Mouse (Mus musculus): Measurements from ENCODE around the gene Ube3b. TPM values are rescaled to one million over a fixed set of nuclear protein-coding genes. Genes with fewer than 3 reads are reported as not detected.

Ube3b gene
- polyA plus RNA-seq, 1 experiment from 2014 or later = 44.2 TPM

- H3K9ac ChIP-seq (ENCODE audit: low read length) = no peak overlapping the region
These were observed 21.6 kb upstream of the Ube3b start for GRCm38 (mm10) chr5:114358833-114359232.

GRCm38 (mm10) chr5:114359586-114359985, 20.8 kb upstream of the Ube3b start:
- Histone ChIP-seq H3K9me3 (replicated peaks; ENCODE audit: control insufficient read depth, low read length) (no peaks in the 10 kb centered on the region), H3K36me3 (ENCODE audit: control insufficient read depth, insufficient read depth) (peaks cover 27% of the 10 kb centered on the region), H3K9ac (ENCODE audit: low read length) (no peak overlapping the region), H3K4me1 (ENCODE audit: control insufficient read depth, insufficient read depth, low read length) (peaks cover 14% of the 10 kb centered on the region), H3K27me3 (ENCODE audit: control insufficient read depth, insufficient read depth, low read length) (no peaks in the 10 kb centered on the region), H3K4me3 (ENCODE audit: low read length) (no peak overlapping the region), H3K4me2 (ENCODE audit: low read depth, low read length) (no peak overlapping the region), H3K27ac (ENCODE audit: low read length) (no peak overlapping the region)
- ATAC-seq (replicated peaks; ENCODE audit: extremely low read depth, insufficient read depth, low FRiP score) = no peak
- 62% methylated on average over 8 of the region's 8 CpGs for WGBS

More at GRCm38 (mm10) chr5:114358833-114359232, 21.6 kb upstream of the Ube3b start:
- Histone ChIP-seq H3K27ac (ENCODE audit: low read length) (no peak overlapping the region), H3K4me2 (ENCODE audit: low read depth, low read length) (no peak overlapping the region), H3K27me3 (ENCODE audit: control insufficient read depth, insufficient read depth, low read length) (no peaks in the 10 kb centered on the region), H3K4me3 (ENCODE audit: low read length) (no peak overlapping the region), H3K36me3 (ENCODE audit: control insufficient read depth, insufficient read depth) (peaks cover 21% of the 10 kb centered on the region), H3K4me1 (ENCODE audit: control insufficient read depth, insufficient read depth, low read length) (peaks cover 14% of the 10 kb centered on the region), H3K9me3 (replicated peaks; ENCODE audit: control insufficient read depth, low read length) (no peaks in the 10 kb centered on the region)
- ATAC-seq (replicated peaks; ENCODE audit: extremely low read depth, insufficient read depth, low FRiP score) = no peak
- WGBS = 79% methylated on average over 10 of the region's 10 CpGs

- no peak for ATAC-seq (replicated peaks; ENCODE audit: extremely low read depth, insufficient read depth, low FRiP score)
- H3K36me3 ChIP-seq (ENCODE audit: control insufficient read depth, insufficient read depth) = peaks cover 39% of the 10 kb centered on the region
These were observed 19.4 kb upstream of the Ube3b start for GRCm38 (mm10) chr5:114360968-114361367.

GRCm38 (mm10) chr5:114365043-114365752, 15.2 kb upstream of the Ube3b start:
- Histone ChIP-seq H3K9me3 (replicated peaks; ENCODE audit: control insufficient read depth, low read length) (no peaks in the 10 kb centered on the region), H3K4me1 (ENCODE audit: control insufficient read depth, insufficient read depth, low read length) (peaks cover 17% of the 10 kb centered on the region), H3K27me3 (ENCODE audit: control insufficient read depth, insufficient read depth, low read length) (no peaks in the 10 kb centered on the region), H3K27ac (ENCODE audit: low read length) (peak overlapping the region; percentile 26; the same call in 1 of the 2 replicates), H3K9ac (ENCODE audit: low read length) (no peak overlapping the region), H3K36me3 (ENCODE audit: control insufficient read depth, insufficient read depth) (peaks cover 66% of the 10 kb centered on the region), H3K4me2 (ENCODE audit: low read depth, low read length) (no peak overlapping the region), H3K4me3 (ENCODE audit: low read length) (no peak overlapping the region)
- 0 out of 2 replicates have a peak, but pooled peaks have one; percentile 20 for ATAC-seq (replicated peaks; ENCODE audit: extremely low read depth, insufficient read depth, low FRiP score)
- WGBS = 75% methylated on average over 23 of the region's 23 CpGs

More at GRCm38 (mm10) chr5:114360968-114361367, 19.4 kb upstream of the Ube3b start:
- Histone ChIP-seq H3K9ac (ENCODE audit: low read length) (no peak overlapping the region), H3K4me3 (ENCODE audit: low read length) (no peak overlapping the region), H3K27me3 (ENCODE audit: control insufficient read depth, insufficient read depth, low read length) (no peaks in the 10 kb centered on the region), H3K27ac (ENCODE audit: low read length) (no peak overlapping the region), H3K9me3 (replicated peaks; ENCODE audit: control insufficient read depth, low read length) (no peaks in the 10 kb centered on the region), H3K4me1 (ENCODE audit: control insufficient read depth, insufficient read depth, low read length) (peaks cover 21% of the 10 kb centered on the region), H3K4me2 (ENCODE audit: low read depth, low read length) (no peak overlapping the region)
- 79% methylated on average over 15 of the region's 15 CpGs for WGBS

- Histone ChIP-seq H3K9me3 (replicated peaks; ENCODE audit: control insufficient read depth, low read length) (no peaks in the 10 kb centered on the region), H3K4me2 (ENCODE audit: low read depth, low read length) (no peak overlapping the region), H3K4me3 (ENCODE audit: low read length) (no peak overlapping the region), H3K27ac (ENCODE audit: low read length) (no peak overlapping the region), H3K4me1 (ENCODE audit: control insufficient read depth, insufficient read depth, low read length) (peaks cover 45% of the 10 kb centered on the region), H3K27me3 (ENCODE audit: control insufficient read depth, insufficient read depth, low read length) (no peaks in the 10 kb centered on the region), H3K9ac (ENCODE audit: low read length) (no peak overlapping the region), H3K36me3 (ENCODE audit: control insufficient read depth, insufficient read depth) (peaks cover 54% of the 10 kb centered on the region)
- WGBS = 90% methylated on average over 14 of the region's 14 CpGs
- ATAC-seq (replicated peaks; ENCODE audit: extremely low read depth, insufficient read depth, low FRiP score) = no peak
These were observed 12.3 kb upstream of the Ube3b start for GRCm38 (mm10) chr5:114368121-114368520.

- ATAC-seq (replicated peaks; ENCODE audit: extremely low read depth, insufficient read depth, low FRiP score) = no peak
- Histone ChIP-seq H3K27ac (ENCODE audit: low read length) (no peak overlapping the region; the same call in 1 of the 2 replicates), H3K36me3 (ENCODE audit: control insufficient read depth, insufficient read depth) (peaks cover 50% of the 10 kb centered on the region), H3K9me3 (replicated peaks; ENCODE audit: control insufficient read depth, low read length) (no peaks in the 10 kb centered on the region), H3K9ac (ENCODE audit: low read length) (no peak overlapping the region), H3K4me3 (ENCODE audit: low read length) (no peak overlapping the region), H3K4me1 (ENCODE audit: control insufficient read depth, insufficient read depth, low read length) (peaks cover 53% of the 10 kb centered on the region), H3K27me3 (ENCODE audit: control insufficient read depth, insufficient read depth, low read length) (no peaks in the 10 kb centered on the region), H3K4me2 (ENCODE audit: low read depth, low read length) (no peak overlapping the region)
- WGBS = 74% methylated on average over 16 of the region's 16 CpGs
These were observed 11.5 kb upstream of the Ube3b start for GRCm38 (mm10) chr5:114368803-114369496.

- Histone ChIP-seq H3K4me1 (ENCODE audit: control insufficient read depth, insufficient read depth, low read length) (peaks cover 52% of the 10 kb centered on the region), H3K27ac (ENCODE audit: low read length) (peak overlapping the region; percentile 80), H3K4me2 (ENCODE audit: low read depth, low read length) (0 out of 2 replicates have a peak overlapping the region, but pooled peaks have one; percentile 11), H3K36me3 (ENCODE audit: control insufficient read depth, insufficient read depth) (peaks cover 45% of the 10 kb centered on the region), H3K27me3 (ENCODE audit: control insufficient read depth, insufficient read depth, low read length) (no peaks in the 10 kb centered on the region), H3K4me3 (ENCODE audit: low read length) (no peak overlapping the region), H3K9ac (ENCODE audit: low read length) (peak overlapping the region; percentile 3; the same call in 1 of the 2 replicates), H3K9me3 (replicated peaks; ENCODE audit: control insufficient read depth, low read length) (no peaks in the 10 kb centered on the region)
- 65% methylated on average over 9 of the region's 9 CpGs for WGBS
- ATAC-seq (replicated peaks; ENCODE audit: extremely low read depth, insufficient read depth, low FRiP score) = no peak
These were observed 10.5 kb upstream of the Ube3b start for GRCm38 (mm10) chr5:114369921-114370320.

- ATAC-seq (replicated peaks; ENCODE audit: extremely low read depth, insufficient read depth, low FRiP score) = peak; percentile 49
- peaks cover 52% of the 10 kb centered on the region for H3K4me1 ChIP-seq (ENCODE audit: control insufficient read depth, insufficient read depth, low read length)
- peaks cover 41% of the 10 kb centered on the region for H3K36me3 ChIP-seq (ENCODE audit: control insufficient read depth, insufficient read depth)
These were observed 10.0 kb upstream of the Ube3b start for GRCm38 (mm10) chr5:114370371-114370776.

GRCm38 (mm10) chr5:114371331-114371730, 9.1 kb upstream of the Ube3b start:
- Histone ChIP-seq H3K4me1 (ENCODE audit: control insufficient read depth, insufficient read depth, low read length) (peaks cover 62% of the 10 kb centered on the region), H3K36me3 (ENCODE audit: control insufficient read depth, insufficient read depth) (peaks cover 33% of the 10 kb centered on the region), H3K9me3 (replicated peaks; ENCODE audit: control insufficient read depth, low read length) (no peaks in the 10 kb centered on the region), H3K9ac (ENCODE audit: low read length) (peak overlapping the region; percentile 31; the same call in 1 of the 2 replicates), H3K4me2 (ENCODE audit: low read depth, low read length) (peak overlapping the region; percentile 10; the same call in 1 of the 2 replicates), H3K27ac (ENCODE audit: low read length) (peak overlapping the region; percentile 85), H3K4me3 (ENCODE audit: low read length) (no peak overlapping the region), H3K27me3 (ENCODE audit: control insufficient read depth, insufficient read depth, low read length) (no peaks in the 10 kb centered on the region)
- 13% methylated on average over 3 of the region's 3 CpGs for WGBS
- ATAC-seq (replicated peaks; ENCODE audit: extremely low read depth, insufficient read depth, low FRiP score) = no peak

More at GRCm38 (mm10) chr5:114370371-114370776, 10.0 kb upstream of the Ube3b start:
- Histone ChIP-seq H3K4me2 (ENCODE audit: low read depth, low read length) (0 out of 2 replicates have a peak overlapping the region, but pooled peaks have one; percentile 11), H3K27me3 (ENCODE audit: control insufficient read depth, insufficient read depth, low read length) (no peaks in the 10 kb centered on the region), H3K27ac (ENCODE audit: low read length) (peak overlapping the region; percentile 85), H3K9ac (ENCODE audit: low read length) (peak overlapping the region; percentile 31; the same call in 1 of the 2 replicates), H3K4me3 (ENCODE audit: low read length) (no peak overlapping the region), H3K9me3 (replicated peaks; ENCODE audit: control insufficient read depth, low read length) (no peaks in the 10 kb centered on the region)
- WGBS = 54% methylated on average over 9 of the region's 9 CpGs

Measured in heart, embryonic 16.5 days (tissue).